In genomic region chr5:67845190-67845691, GRCm38 (mm10) we compare ENCODE assay signal across 8 mouse cellular contexts. TPM values are rescaled to one million over a fixed set of nuclear protein-coding genes. Genes with fewer than 3 reads are reported as not detected.
DNase-seq lines count a peak whose midpoint lies in the region; ATAC-seq and TF ChIP-seq lines count a peak whose summit lies in the region.

No protein-coding gene starts in this region.

- no peak overlapping the region for H3K9ac ChIP-seq in intestine, embryonic 14.5 days (ENCODE audit: low read length)
- H3K9ac ChIP-seq in lung, embryonic 14.5 days = no peak overlapping the region; the same call in 1 of the 2 replicates
- 0 out of 2 replicates have a peak overlapping the region, but pooled peaks have one; percentile 90 for H3K9ac ChIP-seq in neural tube, embryonic 15.5 days (replicated peaks)

- TF ChIP-seq CTCF in lung, embryonic 14.5 days (IDR thresholded peaks at IDR 0.05; ENCODE audit: low read depth) = no peak

- peak overlapping the region; percentile 96 for H3K4me2 ChIP-seq in intestine, embryonic 14.5 days (ENCODE audit: low read length)
- peak overlapping the region; percentile 95 for H3K4me2 ChIP-seq in lung, embryonic 14.5 days
- H3K4me2 ChIP-seq in neural tube, embryonic 15.5 days = peak overlapping the region; percentile 73

- H3K36me3 ChIP-seq in embryonic facial prominence, embryonic 10.5 days (replicated peaks) = no peaks in the 10 kb centered on the region
- H3K36me3 ChIP-seq in intestine, embryonic 14.5 days (ENCODE audit: control insufficient read depth, insufficient read depth, low read length) = no peaks in the 10 kb centered on the region
- no peaks in the 10 kb centered on the region for H3K36me3 ChIP-seq in lung, embryonic 14.5 days (ENCODE audit: insufficient read depth)
- no peaks in the 10 kb centered on the region for H3K36me3 ChIP-seq in neural tube, embryonic 15.5 days

- no peak overlapping the region for H3K27ac ChIP-seq in embryonic facial prominence, embryonic 10.5 days (replicated peaks)
- no peak overlapping the region for H3K27ac ChIP-seq in intestine, embryonic 14.5 days (ENCODE audit: low read depth)
- no peak overlapping the region for H3K27ac ChIP-seq in lung, embryonic 14.5 days (ENCODE audit: low read depth)
- 0 out of 2 replicates have a peak overlapping the region, but pooled peaks have one; percentile 30 for H3K27ac ChIP-seq in neural tube, embryonic 15.5 days (replicated peaks)

- peaks cover 12% of the 10 kb centered on the region for H3K27me3 ChIP-seq in embryonic facial prominence, embryonic 10.5 days (replicated peaks; ENCODE audit: low read depth, poor library complexity, severe bottlenecking)
- peaks cover 12% of the 10 kb centered on the region for H3K27me3 ChIP-seq in intestine, embryonic 14.5 days (replicated peaks; ENCODE audit: control insufficient read depth, insufficient read depth, low read length)
- H3K27me3 ChIP-seq in lung, embryonic 14.5 days (ENCODE audit: insufficient read depth, low read length) = no peaks in the 10 kb centered on the region
- H3K27me3 ChIP-seq in neural tube, embryonic 15.5 days (replicated peaks) = no peaks in the 10 kb centered on the region

- peak; percentile 36 for DNase-seq in spleen, adult 12 weeks (ENCODE audit: low spot score)
- DNase-seq in spleen, adult 18-20 months = no peak
- DNase-seq in embryonic facial prominence, embryonic 10.5 days (ENCODE audit: low spot score) = peak; percentile 67
- peak; percentile 60 for DNase-seq in intestine, embryonic 14.5 days (ENCODE audit: low spot score)
- DNase-seq in lung, embryonic 14.5 days = peak; percentile 60
- DNase-seq in ovary, postnatal 14 days (ENCODE audit: low spot score) = no peak
- no peak for DNase-seq in ovary, adult 18-20 months (ENCODE audit: low spot score)

- WGBS in embryonic facial prominence, embryonic 10.5 days = 30% methylated on average over 8 of the region's 8 CpGs
- WGBS in intestine, embryonic 14.5 days = 16% methylated on average over 8 of the region's 8 CpGs
- 4% methylated on average over 8 of the region's 8 CpGs for WGBS in lung, embryonic 14.5 days
- WGBS in neural tube, embryonic 15.5 days = 13% methylated on average over 8 of the region's 8 CpGs

- H3K4me1 ChIP-seq in embryonic facial prominence, embryonic 10.5 days = peaks cover 51% of the 10 kb centered on the region
- peaks cover 6% of the 10 kb centered on the region; the same call in 1 of the 2 replicates for H3K4me1 ChIP-seq in intestine, embryonic 14.5 days (replicated peaks; ENCODE audit: control insufficient read depth, insufficient read depth, low read length)
- H3K4me1 ChIP-seq in lung, embryonic 14.5 days (ENCODE audit: insufficient read depth) = no peaks in the 10 kb centered on the region
- H3K4me1 ChIP-seq in neural tube, embryonic 15.5 days = peaks cover 64% of the 10 kb centered on the region

- no peaks in the 10 kb centered on the region for H3K9me3 ChIP-seq in embryonic facial prominence, embryonic 10.5 days
- H3K9me3 ChIP-seq in intestine, embryonic 14.5 days (ENCODE audit: control insufficient read depth, low read length) = no peaks in the 10 kb centered on the region
- H3K9me3 ChIP-seq in lung, embryonic 14.5 days (ENCODE audit: low read depth, low read length) = no peaks in the 10 kb centered on the region
- no peaks in the 10 kb centered on the region for H3K9me3 ChIP-seq in neural tube, embryonic 15.5 days (replicated peaks)

- no peak for ATAC-seq in intestine, embryonic 14.5 days (replicated peaks; ENCODE audit: low FRiP score, low TSS enrichment, low read depth)
- ATAC-seq in lung, embryonic 14.5 days (ENCODE audit: insufficient read depth) = no peak
- no peak for ATAC-seq in neural tube, embryonic 15.5 days (ENCODE audit: low FRiP score)

- peak overlapping the region; percentile 91 for H3K4me3 ChIP-seq in embryonic facial prominence, embryonic 10.5 days
- peak overlapping the region; percentile 67; the same call in 1 of the 2 replicates for H3K4me3 ChIP-seq in intestine, embryonic 14.5 days (ENCODE audit: low read depth, low read length)
- peak overlapping the region; percentile 75 for H3K4me3 ChIP-seq in lung, embryonic 14.5 days (ENCODE audit: low read depth, low read length)
- peak overlapping the region; percentile 86 for H3K4me3 ChIP-seq in neural tube, embryonic 15.5 days (replicated peaks)

RNA-seq across cellular contexts. Expression of gene Atp8a1, which starts 2.0 kb away (rescaled TPM):
- polyA plus RNA-seq in embryonic facial prominence, embryonic 10.5 days (2016; fragmentation: Nextera tagmentation; extraction: Ambion mirVana) = 9.2 and 9.7 TPM in 2 replicates
- polyA plus RNA-seq in intestine, embryonic 14.5 days (2014; fragmentation: Nextera tagmentation; extraction: Ambion mirVana) = 17.5 and 17.9 TPM in 2 replicates
- polyA plus RNA-seq in lung, embryonic 14.5 days (2014; fragmentation: Nextera tagmentation; extraction: Ambion mirVana) = 44.5 and 48.4 TPM in 2 replicates
- 50.7 and 56.5 TPM in 2 replicates for polyA plus RNA-seq in neural tube, embryonic 15.5 days (2015; fragmentation: Nextera tagmentation; extraction: Ambion mirVana)

Comparison
In these comparisons a context has a peak if more than half of its experiments do, and no peak if none do; other contexts are left out.
1. DNase-seq: peak in spleen, adult 12 weeks (single experiment), embryonic facial prominence, embryonic 10.5 days (single experiment), intestine, embryonic 14.5 days (single experiment) and lung, embryonic 14.5 days (single experiment); none in spleen, adult 18-20 months (0 of 2), ovary, postnatal 14 days (single experiment) and ovary, adult 18-20 months (single experiment).
2. Peak in every context shown above with its lines, with median percentiles within 50 percentile points of each other: H3K4me3 ChIP-seq and H3K4me2 ChIP-seq.